In genomic region chr11:53590368-53590768, GRCm38 (mm10) we compare ENCODE assay signal across 1 mouse cellular context.
TF ChIP-seq lines count a peak whose summit lies in the region.

No protein-coding gene starts in this region.

TF ChIP-seq in MEL, 35 proteins besides CTCF, POLR2A, EP300 and RAD21 (continued from another document):
- no peak for TF ChIP-seq TBP (IDR thresholded peaks at IDR 0.05; ENCODE audit: low read depth, low read length)
- no peak for TF ChIP-seq TAL1 (IDR thresholded peaks at IDR 0.05; ENCODE audit: low read length)
- TF ChIP-seq KAT2A (conservative IDR thresholded peaks at IDR 0.05; ENCODE audit: low read depth, low read length) = no peak
- TF ChIP-seq ZMIZ1 (IDR thresholded peaks at IDR 0.05; ENCODE audit: low read depth, low read length) = no peak
- no peak for TF ChIP-seq ZNF384 (IDR thresholded peaks at IDR 0.05; ENCODE audit: low read depth, low read length)
- peak; percentile 43; the same call in 1 of the 2 replicates for TF ChIP-seq NRF1 (IDR thresholded peaks at IDR 0.05; ENCODE audit: insufficient read depth, low read depth, low read length, poor library complexity, severe bottlenecking)
